Mouse (Mus musculus): ENCODE measurements around the gene Olfr212.
"Not testable (repeated sequence)": the region's sequence is repeated elsewhere in the genome, so short reads cannot be mapped to it uniquely, and the experiment has no call there.

Gene Olfr212

DNA sequence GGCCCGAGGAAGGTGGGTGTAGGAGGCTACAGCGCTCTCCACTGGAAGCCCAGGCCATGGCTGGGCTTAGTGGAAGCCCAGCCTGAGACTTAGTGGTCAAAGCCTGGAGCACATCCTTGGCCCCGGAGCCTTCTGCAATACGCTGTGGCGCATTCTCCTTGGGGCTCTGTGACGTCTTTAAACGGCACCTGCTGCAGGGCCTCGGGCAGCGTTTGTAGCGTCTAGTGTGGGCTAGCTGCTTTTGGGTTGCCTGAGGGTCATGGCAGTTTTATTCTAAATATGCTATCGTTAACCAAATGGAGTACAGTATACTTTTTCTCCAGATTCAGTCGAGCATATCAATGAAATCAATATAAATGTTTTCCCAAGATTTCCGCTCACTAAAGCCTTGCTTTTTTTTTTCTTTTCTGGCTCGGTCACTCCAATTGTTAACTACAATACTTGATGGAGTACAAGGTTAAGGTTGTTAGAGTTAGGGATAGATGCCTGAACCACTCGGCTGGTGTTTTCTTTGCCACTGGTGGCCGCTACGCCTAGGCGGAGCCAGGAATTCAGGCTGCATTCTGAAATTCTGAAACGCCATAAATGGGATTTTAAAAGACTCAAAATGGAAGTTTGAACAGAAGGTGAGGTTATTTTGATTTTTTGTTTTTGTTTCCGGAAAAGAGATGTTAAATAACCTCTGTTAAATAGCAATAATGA, at the start of gene Olfr212:
TSS of gene Olfr212 (plus strand) at position 215 of the 702 bp plus-strand sequence.
- not testable (repeated sequence) for DNase-seq (ENCODE audit: low spot score in 2 of 2)

- DNase-seq (ENCODE audit: low spot score in 2 of 2): no peak
Observed at GRCm38 (mm10) chr6:116458728-116459127, 47.6 kb upstream of the Olfr212 start.

DNA sequence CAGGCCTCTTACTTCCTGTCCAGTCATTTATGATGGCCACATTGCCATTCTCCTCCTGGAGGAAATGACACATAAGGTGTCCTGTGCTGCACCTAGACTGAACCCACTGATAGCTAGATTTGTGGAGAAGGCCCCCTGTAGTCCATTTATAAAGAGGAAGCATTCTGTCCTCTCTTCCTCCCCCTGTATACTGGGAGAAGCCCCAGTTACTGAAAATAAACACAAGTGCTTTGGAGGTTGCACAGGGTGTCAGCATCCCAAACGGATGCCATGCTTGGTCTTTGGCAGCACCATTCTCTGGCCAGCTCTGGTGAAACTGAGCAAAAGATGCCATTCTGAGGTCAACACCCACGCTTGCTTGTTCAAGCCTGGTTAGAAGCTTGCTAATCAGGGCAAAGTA, 47.1 kb upstream of the Olfr212 start:
- DNase-seq (ENCODE audit: low spot score in 2 of 2): no peak

DNA sequence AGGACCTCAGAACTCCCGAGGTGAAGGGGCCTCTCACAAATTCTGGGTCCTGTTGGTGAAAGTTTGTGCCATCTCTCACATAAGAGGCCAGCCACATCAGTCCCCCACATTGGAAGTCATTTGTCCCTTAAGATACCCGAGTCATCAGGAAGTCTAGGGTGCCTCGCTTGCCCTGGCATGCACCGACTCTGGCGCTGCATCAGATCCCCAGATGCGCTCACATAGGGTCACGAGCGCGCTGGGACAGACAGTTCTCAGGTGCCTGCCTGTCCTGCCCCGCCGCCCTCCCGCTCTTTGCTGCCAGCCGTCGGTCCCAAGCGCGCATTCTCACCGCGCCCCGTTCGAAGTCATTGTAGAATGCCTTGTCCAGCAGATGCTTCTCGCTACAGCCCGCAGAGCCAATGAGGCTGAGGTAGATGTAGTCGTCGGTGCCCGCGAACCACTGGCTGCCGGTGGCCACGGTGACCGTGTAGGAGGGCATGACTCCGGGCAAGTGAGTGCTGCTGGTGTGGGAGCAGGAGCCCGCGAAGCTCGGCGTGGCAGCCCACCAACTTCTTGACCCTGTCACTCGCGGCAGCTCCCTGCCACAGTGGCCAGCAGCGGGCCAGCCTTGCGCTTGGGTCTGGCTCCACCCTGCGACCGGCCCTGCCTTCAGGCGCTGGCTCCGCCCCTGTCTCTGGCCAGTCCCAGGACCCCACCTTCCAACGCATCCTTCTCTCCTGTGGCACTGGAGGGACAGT, 45.6 kb upstream of the Olfr212 start, which contains the start of gene Alox5:
TSS of gene Alox5 (minus strand) at position 635 of the 740 bp plus-strand sequence.
- no peak for DNase-seq (ENCODE audit: low spot score in 2 of 2)

- no peak for DNase-seq (ENCODE audit: low spot score in 2 of 2)
Observed at GRCm38 (mm10) chr6:116468081-116468480, 38.2 kb upstream of the Olfr212 start.

DNA sequence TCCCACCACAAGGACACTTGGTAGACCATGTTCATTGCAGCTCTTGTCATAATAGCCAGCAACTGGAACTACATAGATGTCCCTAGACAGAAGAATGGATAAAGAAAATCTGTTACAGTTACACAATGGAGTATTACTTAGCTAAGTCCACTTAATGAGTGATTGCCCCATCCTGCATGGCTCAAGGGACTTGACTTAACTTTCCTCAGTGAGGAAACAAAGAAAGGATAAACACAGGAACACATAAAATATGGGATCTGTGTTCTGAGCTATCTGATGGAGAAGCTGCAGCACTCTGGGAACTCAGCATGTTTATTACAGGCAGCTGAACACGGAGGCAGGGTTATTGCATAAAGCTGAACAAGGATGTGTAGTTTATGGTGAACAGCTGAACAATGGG, 21.2 kb upstream of the Olfr212 start:
- DNase-seq (ENCODE audit: low spot score in 2 of 2): no peak

DNA sequence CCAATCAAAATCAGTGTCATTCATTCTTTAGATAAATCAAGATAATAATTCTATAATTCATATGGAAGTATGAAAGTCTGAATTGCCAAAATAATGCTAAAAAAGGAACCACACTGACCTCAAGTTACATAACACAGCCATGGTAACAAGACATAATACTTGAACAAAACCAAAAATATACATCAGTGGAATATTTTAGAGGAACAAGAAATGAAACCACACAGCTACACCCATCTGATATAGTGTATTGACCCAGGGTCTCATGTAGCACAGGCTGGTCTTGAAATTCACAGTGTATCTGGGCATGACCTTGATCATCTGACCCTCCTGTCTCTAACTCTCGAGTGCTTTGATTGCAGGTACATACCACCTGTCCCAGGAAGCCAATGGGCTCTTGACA, 19.5 kb upstream of the Olfr212 start:
- no peak for DNase-seq (ENCODE audit: low spot score in 2 of 2)

DNA sequence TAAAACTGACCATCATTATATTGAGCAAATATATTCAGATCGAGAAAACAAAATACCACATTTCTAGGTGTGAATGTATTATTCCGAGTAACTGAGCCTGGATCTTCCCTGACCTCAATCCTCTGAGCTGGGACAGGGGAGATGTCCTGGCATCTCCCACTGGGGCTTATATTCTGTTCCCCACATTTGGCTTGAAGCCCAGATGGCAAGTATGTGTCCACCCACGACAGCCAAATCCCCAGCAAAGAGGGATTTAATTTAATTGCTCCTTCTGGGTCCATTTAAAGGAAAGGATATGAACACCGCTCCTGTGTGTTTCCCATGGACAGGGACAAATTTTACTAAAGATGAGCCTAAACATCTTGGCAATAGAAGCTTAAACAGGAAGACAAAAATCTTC, 17.5 kb upstream of the Olfr212 start, which contains the start of gene Olfr211:
TSS of gene Olfr211 (plus strand) at position 301 of the 400 bp plus-strand sequence.
- DNase-seq (ENCODE audit: low spot score in 2 of 2): no peak

DNA sequence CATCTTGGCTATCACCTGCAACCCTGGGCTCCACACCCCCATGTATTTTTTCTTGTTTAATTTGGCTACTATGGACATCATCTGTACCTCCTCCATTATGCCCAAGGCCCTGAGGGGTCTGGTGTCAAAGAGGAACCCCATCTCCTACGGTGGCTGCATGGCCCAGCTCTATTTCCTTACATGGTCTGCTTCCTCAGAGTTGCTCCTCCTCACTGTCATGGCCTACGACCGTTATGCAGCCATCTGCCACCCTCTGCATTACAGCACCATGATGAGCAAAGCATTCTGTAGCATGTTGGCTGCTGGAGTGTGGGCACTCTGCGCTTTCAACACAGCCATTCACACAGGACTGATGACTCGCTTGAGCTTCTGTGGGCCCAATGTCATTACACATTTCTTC, 12.6 kb upstream of the Olfr212 start:
- no peak for DNase-seq (ENCODE audit: low spot score in 2 of 2)

GRCm38 (mm10) chr6:116495960-116496359, 10.4 kb upstream of the Olfr212 start:
- no peak for DNase-seq (ENCODE audit: low spot score in 2 of 2)

- no peak for DNase-seq (ENCODE audit: low spot score in 2 of 2)
Observed at GRCm38 (mm10) chr6:116514832-116515231, 8.5 kb downstream of the Olfr212 start.

GRCm38 (mm10) chr6:116538156-116538555, 31.8 kb downstream of the Olfr212 start, which contains the start of gene Olfr213:
Gene Olfr213 (plus strand): TSS chr6:116538456.
- DNase-seq (ENCODE audit: low spot score in 2 of 2): no peak

GRCm38 (mm10) chr6:116542500-116542899, 36.2 kb downstream of the Olfr212 start:
- no peak for DNase-seq (ENCODE audit: low spot score in 2 of 2)

- not testable (repeated sequence) for DNase-seq (ENCODE audit: low spot score in 2 of 2)
Observed at GRCm38 (mm10) chr6:116550841-116551240, 44.5 kb downstream of the Olfr212 start, which contains the start of gene Gm5580. Gene Gm5580 (plus strand): TSS chr6:116551141.

DNA sequence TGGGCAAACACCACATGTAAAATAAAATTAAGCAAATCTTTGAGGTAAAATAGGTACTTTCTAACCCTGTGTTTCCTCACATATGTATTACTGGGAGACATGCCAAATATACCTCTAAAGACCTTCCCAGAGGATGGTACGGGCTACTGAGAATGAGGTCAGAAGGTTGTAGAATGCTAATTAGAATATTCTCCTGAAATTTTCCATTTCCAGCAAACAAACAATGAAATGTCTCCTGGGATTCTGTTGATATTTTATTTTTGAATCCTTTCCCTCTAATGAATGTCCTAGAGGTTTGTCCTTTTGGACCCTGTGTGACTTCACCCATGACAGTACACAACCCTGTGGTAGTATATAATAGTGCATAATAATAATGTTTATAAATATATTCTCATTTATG, 47.6 kb downstream of the Olfr212 start, which contains the start of gene Olfr214:
TSS of gene Olfr214 (plus strand) at position 301 of the 400 bp plus-strand sequence.
- DNase-seq (ENCODE audit: low spot score in 2 of 2): no peak

- no peak for DNase-seq (ENCODE audit: low spot score in 2 of 2)
Observed at GRCm38 (mm10) chr6:116554952-116555351, 48.6 kb downstream of the Olfr212 start.

Data from natural killer cell, adult 2 months (primary cell).